Mouse (Mus musculus) forebrain, postnatal 0 days (tissue): ENCODE data around the gene Ttll5. TPM values are rescaled to one million over a fixed set of nuclear protein-coding genes. Genes with fewer than 3 reads are reported as not detected.

Experiments
- ATAC-seq: fragments of 200-750 bp; cut with Nextera tagmentation; 2 replicates; pipeline ENCODE4 v1.8.0; 2017; ENCODE audit warnings: mild to moderate bottlenecking, moderate library complexity
- DNase-seq: peaks from one replicate; pipeline ENCODE4 v3.0.0-alpha.2; 2015
- H3K27ac ChIP-seq: fragments of 300-500 bp; sonication (generic); 2 replicates; pipeline ENCODE4 v1.5.1; 2014; ENCODE audit warnings: low read depth, mild to moderate bottlenecking, antibody characterized with exemption, low read length, moderate library complexity, mixed read lengths
- H3K27me3 ChIP-seq: fragments of 300-500 bp; sonication (generic); 2 replicates; pipeline ENCODE4 v1.6.1; 2014; ENCODE audit warnings: mild to moderate bottlenecking, low read length, mixed read lengths; ENCODE audit not compliant: insufficient read depth
- H3K36me3 ChIP-seq: fragments of 300-500 bp; sonication (generic); 2 replicates; pipeline ENCODE4 v1.6.1; 2014; ENCODE audit warnings: mild to moderate bottlenecking, moderate library complexity; ENCODE audit not compliant: insufficient read depth
- H3K4me1 ChIP-seq: fragments of 300-500 bp; sonication (generic); 2 replicates; pipeline ENCODE4 v1.6.1; 2014; ENCODE audit warnings: antibody characterized with exemption; ENCODE audit not compliant: insufficient read depth
- H3K4me2 ChIP-seq: fragments of 300-500 bp; sonication (generic); 2 replicates; pipeline ENCODE4 v1.6.1; 2014; ENCODE audit warnings: low read depth, mild to moderate bottlenecking, moderate library complexity
- H3K4me3 ChIP-seq: fragments of 300-500 bp; sonication (generic); 2 replicates; pipeline ENCODE4 v1.5.1; 2014; ENCODE audit warnings: low read depth, low read length, mixed read lengths
- H3K9ac ChIP-seq: fragments of 300-500 bp; sonication (generic); 2 replicates; pipeline ENCODE4 v1.6.1; 2014; ENCODE audit warnings: mild to moderate bottlenecking
- H3K9me3 ChIP-seq: fragments of 300-500 bp; sonication (generic); 2 replicates; pipeline ENCODE4 v1.6.1; 2016; ENCODE audit warnings: low read length
- CTCF ChIP-seq: sonication (generic); IDR thresholded peaks from 2 replicates; pipeline ENCODE4 v1.5.1; 2016; ENCODE audit warnings: antibody characterized with exemption, control low read depth, low read depth
- WGBS: fragments of 180-500 bp; shearing (Covaris S2); extraction: QIAGEN DNeasy Blood & Tissue Kit; methylation state at CpG from one replicate; pipeline ENCODE4 v1.1.7; 2014; 5-methylcytosine and 5-hydroxymethylcytosine counted together
- polyA plus RNA-seq: library from polyadenylated mRNA; unstranded; fragments of >200 nt; fragmentation: Nextera tagmentation; extraction: Ambion mirVana; gene quantifications from 2 replicates; pipeline ENCODE4 v1.2.1, GENCODE M21; 2015
- total RNA-seq: library from RNA; depleted of rRNA; stranded (reverse); fragments of >200 nt; gene quantifications from 2 replicates; pipeline ENCODE4 v1.2.3, GENCODE M21; 2014

The Ttll5 gene
- total and polyA plus RNA-seq, 2 experiments from 2014 or later = 11.1 to 17.5 TPM

DNA sequence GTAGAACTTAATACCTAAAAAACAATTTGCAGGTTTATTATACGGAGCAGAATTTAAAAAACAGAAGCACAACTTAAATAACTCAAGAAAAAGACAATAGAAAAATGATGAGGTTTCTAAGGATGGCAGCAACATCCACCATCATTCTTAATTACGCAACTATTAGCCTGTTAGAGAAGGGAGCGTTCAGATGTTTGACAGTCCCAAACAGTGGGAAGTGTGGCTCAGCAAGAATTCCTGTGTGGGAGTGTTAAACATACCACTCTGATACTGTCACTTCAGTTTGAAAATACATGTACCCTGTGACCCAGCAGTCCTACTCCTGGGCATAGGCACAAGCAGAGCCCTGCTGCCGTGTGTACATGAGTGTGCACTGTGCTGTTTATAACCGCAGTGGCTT lies 112.9 kb downstream of the Ttll5 start:
- no peaks in the 10 kb centered on the region for H3K4me1 ChIP-seq
- H3K4me2 ChIP-seq = no peak overlapping the region
- no peak for TF ChIP-seq CTCF

GRCm38 (mm10) chr12:85943456-85943855 lies 119.0 kb downstream of the Ttll5 start:
- ATAC-seq (no peak), DNase-seq (no peak)
- no peak overlapping the region for H3K4me2 ChIP-seq
- no peaks in the 10 kb centered on the region for H3K27me3 ChIP-seq
- H3K4me3 ChIP-seq = no peak overlapping the region
- H3K27ac ChIP-seq = no peak overlapping the region
- no peaks in the 10 kb centered on the region for H3K9me3 ChIP-seq
- WGBS = 58% methylated on average over 10 of the region's 10 CpGs
- H3K4me1 ChIP-seq = no peaks in the 10 kb centered on the region
- no peak overlapping the region for H3K9ac ChIP-seq
- TF ChIP-seq CTCF = no peak
- H3K36me3 ChIP-seq = no peaks in the 10 kb centered on the region

More for the DNA sequence above, 112.9 kb downstream of the Ttll5 start:
- Histone ChIP-seq H3K36me3 (peaks cover 14% of the 10 kb centered on the region; the same call in 1 of the 2 replicates), H3K27me3 (no peaks in the 10 kb centered on the region), H3K9ac (no peak overlapping the region), H3K27ac (no peak overlapping the region), H3K4me3 (no peak overlapping the region), H3K9me3 (no peaks in the 10 kb centered on the region)
- no peak for ATAC-seq
- DNase-seq = no peak
- WGBS = 89% methylated on average over 5 of the region's 5 CpGs

DNA sequence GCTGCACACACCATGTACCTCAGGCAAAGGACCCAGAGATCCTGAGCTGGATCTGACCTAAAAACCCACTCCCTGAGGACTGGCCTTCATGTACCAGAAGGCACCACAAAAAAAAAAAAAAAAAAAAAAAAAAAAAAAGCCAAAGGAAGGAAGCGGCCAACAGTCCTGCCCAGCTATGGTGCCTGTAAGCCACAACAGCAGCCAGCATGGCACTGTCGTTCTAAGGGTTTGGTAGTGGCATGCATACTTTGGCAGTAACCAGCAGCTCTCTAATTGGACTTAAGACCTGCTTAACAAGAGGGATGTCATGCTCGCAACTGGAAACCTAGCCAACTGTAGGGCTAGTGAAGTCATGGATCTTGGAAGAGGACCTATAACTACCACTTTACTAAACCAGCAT lies 120.0 kb downstream of the Ttll5 start:
- DNase-seq = no peak
- H3K4me2 ChIP-seq = no peak overlapping the region
- TF ChIP-seq CTCF = no peak

DNA sequence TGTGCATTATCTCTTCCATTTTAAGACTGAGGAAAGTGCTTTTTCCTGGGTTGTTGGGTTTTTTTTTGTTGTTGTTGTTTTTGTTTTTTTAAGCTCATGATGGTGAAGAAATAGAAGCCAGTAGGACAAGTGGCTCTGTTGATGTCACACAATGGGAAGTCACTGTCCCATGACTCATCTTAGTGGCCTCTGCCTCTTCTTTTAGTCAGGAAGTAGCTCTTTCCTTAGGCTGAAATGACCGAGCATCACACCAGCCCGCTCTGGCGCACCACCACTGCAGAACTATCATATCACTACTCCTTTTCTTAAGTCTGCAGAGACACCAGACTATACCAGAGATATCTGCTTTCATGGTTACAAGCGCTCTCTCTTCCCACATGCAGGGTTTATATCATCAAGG lies 122.7 kb downstream of the Ttll5 start:
- no peak overlapping the region for H3K27ac ChIP-seq
- H3K4me1 ChIP-seq = no peaks in the 10 kb centered on the region
- no peaks in the 10 kb centered on the region for H3K27me3 ChIP-seq
- H3K9ac ChIP-seq = no peak overlapping the region
- DNase-seq = no peak
- H3K4me2 ChIP-seq = no peak overlapping the region
- no peak overlapping the region for H3K4me3 ChIP-seq
- no peak for ATAC-seq
- no peak for TF ChIP-seq CTCF
- WGBS = 92% methylated on average over 4 of the region's 4 CpGs
- H3K36me3 ChIP-seq = no peaks in the 10 kb centered on the region
- H3K9me3 ChIP-seq = no peaks in the 10 kb centered on the region

More for the DNA sequence above, 120.0 kb downstream of the Ttll5 start:
- H3K27ac ChIP-seq = no peak overlapping the region
- H3K9me3 ChIP-seq = no peaks in the 10 kb centered on the region
- H3K9ac ChIP-seq = no peak overlapping the region
- no peaks in the 10 kb centered on the region for H3K27me3 ChIP-seq
- WGBS = 81% methylated on average over 3 of the region's 3 CpGs
- ATAC-seq = no peak
- H3K4me3 ChIP-seq = no peak overlapping the region
- H3K36me3 ChIP-seq = no peaks in the 10 kb centered on the region
- H3K4me1 ChIP-seq = no peaks in the 10 kb centered on the region

DNA sequence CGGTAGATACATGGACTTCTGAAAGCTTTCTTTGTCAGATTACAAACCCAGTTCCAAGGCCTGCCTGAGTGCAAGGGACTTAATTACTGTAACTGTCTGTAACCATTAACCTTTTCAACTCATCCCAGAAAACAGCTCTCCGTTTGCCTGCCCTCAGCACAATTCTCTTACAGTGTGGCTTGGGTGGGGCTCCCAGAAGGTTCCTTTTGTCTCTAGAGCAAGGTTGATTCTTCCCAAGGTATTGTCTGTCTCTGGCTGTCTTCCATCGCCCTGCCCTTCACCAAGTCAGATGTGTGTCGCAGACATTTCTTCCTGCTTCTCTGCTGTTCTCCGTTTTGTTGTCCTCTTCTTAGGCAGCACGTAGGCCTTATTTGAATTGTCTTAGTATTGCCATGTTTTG lies 125.2 kb downstream of the Ttll5 start:
- no peak for TF ChIP-seq CTCF
- H3K36me3 ChIP-seq = no peaks in the 10 kb centered on the region
- H3K9me3 ChIP-seq = no peaks in the 10 kb centered on the region
- 83% methylated on average over 6 of the region's 6 CpGs for WGBS
- no peak overlapping the region for H3K9ac ChIP-seq
- H3K27ac ChIP-seq = no peak overlapping the region
- no peak overlapping the region for H3K4me3 ChIP-seq
- H3K4me2 ChIP-seq = no peak overlapping the region
- no peaks in the 10 kb centered on the region for H3K27me3 ChIP-seq
- no peaks in the 10 kb centered on the region for H3K4me1 ChIP-seq
- DNase-seq = no peak
- no peak for ATAC-seq

DNA sequence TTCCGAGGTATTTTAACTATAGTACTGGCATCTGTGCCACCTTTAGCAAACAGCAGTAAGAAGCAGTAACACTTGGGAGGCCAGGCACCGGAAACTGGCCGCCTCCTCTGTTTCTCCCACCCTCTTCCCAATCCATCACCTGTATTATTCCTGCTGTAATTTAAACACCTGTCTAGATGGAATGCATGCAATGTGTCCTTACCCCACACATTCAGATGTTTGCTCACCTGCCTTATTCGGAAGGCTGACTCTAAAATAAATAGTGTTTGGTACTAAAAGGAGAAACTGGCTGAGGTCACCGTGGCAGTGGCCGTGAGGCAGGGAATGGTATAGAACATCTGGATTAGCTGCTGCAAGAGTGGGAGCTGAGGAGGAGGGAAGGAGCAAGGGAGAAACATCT lies 125.9 kb downstream of the Ttll5 start:
- DNase-seq (no peak), ATAC-seq (no peak)
- no peak for TF ChIP-seq CTCF
- no peak overlapping the region for H3K9ac ChIP-seq
- no peaks in the 10 kb centered on the region for H3K4me1 ChIP-seq
- H3K27ac ChIP-seq = no peak overlapping the region
- H3K36me3 ChIP-seq = no peaks in the 10 kb centered on the region
- H3K4me3 ChIP-seq = no peak overlapping the region
- H3K27me3 ChIP-seq = no peaks in the 10 kb centered on the region
- no peak overlapping the region for H3K4me2 ChIP-seq
- 93% methylated on average over 6 of the region's 6 CpGs for WGBS
- H3K9me3 ChIP-seq = no peaks in the 10 kb centered on the region

DNA sequence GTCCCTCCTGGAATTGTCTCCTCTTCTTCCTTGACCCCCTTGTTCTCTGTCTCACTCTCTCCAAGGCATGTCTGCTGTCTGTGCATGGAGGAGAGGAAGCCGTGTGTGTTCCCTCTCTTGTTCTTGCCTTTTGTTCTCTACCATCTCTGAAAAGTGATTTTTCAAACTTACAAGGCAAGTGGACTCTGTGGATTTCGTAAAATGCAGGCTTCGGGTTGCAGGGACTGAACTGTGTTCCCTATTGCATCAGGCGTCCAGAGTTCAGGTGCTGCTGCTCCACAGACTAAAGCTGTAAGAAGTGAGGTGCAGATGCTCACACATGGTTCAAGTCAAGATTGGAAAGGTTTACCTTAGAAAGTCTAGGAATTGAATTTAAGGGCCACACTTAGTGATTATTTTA lies 126.6 kb downstream of the Ttll5 start:
- Histone ChIP-seq H3K36me3 (no peaks in the 10 kb centered on the region), H3K4me2 (no peak overlapping the region), H3K9ac (no peak overlapping the region), H3K9me3 (no peaks in the 10 kb centered on the region), H3K27ac (no peak overlapping the region), H3K4me1 (no peaks in the 10 kb centered on the region), H3K27me3 (no peaks in the 10 kb centered on the region), H3K4me3 (no peak overlapping the region)
- DNase-seq = no peak
- no peak for ATAC-seq
- TF ChIP-seq CTCF = no peak
- 91% methylated on average over 4 of the region's 4 CpGs for WGBS

DNA sequence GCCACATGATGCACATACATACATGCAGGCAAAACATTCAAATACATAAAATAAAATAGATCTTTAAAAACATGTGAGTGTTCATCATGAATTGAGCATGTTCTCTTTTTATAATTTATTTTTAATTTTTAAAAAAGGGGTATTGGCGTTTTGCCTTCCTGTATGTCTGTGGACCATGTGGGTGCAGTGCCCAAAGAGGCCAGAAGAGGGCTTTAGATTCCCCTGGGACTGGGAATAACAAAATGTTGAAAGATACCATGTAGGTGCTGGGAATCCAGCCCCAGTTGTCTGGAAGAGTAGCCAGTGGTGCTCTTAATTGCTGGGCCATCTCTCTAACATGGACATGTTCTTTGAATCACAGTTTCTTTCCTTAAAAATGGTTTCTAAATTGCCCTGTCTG lies 127.4 kb downstream of the Ttll5 start:
- no peak overlapping the region for H3K4me3 ChIP-seq
- H3K27me3 ChIP-seq = no peaks in the 10 kb centered on the region
- no peak overlapping the region for H3K4me2 ChIP-seq
- peak; percentile 25 for TF ChIP-seq CTCF
- ATAC-seq = no peak
- no peaks in the 10 kb centered on the region for H3K9me3 ChIP-seq
- no peak overlapping the region for H3K9ac ChIP-seq
- no peak for DNase-seq
- H3K4me1 ChIP-seq = no peaks in the 10 kb centered on the region
- H3K27ac ChIP-seq = no peak overlapping the region
- no peaks in the 10 kb centered on the region for H3K36me3 ChIP-seq
- 91% methylated on average over 1 of the region's 1 CpGs for WGBS
